Mouse (Mus musculus) layer of hippocampus, adult 9-11 months (tissue): Measurements from ENCODE around the gene Notch2.
"Not testable (repeated sequence)": the region's sequence is repeated elsewhere in the genome, so short reads cannot be mapped to it uniquely, and the experiment has no call there.

Source experiments
- DNase-seq: peaks from one replicate; pipeline ENCODE4 v3.0.0; 2022

The Notch2 gene

GRCm38 (mm10) chr3:98032191-98032590 lies 18.9 kb downstream of the Notch2 start:
- no peak for DNase-seq

DNA sequence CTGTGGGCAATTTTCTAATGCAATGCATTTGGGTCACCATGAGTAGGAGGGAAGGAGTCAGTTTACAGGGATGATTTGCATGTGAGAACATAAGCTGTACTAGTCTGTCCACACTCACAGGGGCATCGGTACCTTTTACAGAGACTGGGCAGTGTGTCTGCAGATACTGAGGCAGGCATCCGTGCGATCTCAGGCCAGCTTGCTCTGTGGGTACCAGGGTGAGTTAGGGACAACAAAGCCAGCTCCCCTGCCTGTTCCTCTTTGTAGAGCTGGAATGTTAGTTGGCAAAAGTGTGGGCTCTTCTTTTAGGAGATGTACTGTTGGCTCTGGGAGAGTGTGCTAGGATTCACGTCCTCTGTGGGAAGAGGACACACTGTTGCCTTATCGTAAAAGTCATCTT lies 19.6 kb downstream of the Notch2 start:
- DNase-seq, result no peak

DNA sequence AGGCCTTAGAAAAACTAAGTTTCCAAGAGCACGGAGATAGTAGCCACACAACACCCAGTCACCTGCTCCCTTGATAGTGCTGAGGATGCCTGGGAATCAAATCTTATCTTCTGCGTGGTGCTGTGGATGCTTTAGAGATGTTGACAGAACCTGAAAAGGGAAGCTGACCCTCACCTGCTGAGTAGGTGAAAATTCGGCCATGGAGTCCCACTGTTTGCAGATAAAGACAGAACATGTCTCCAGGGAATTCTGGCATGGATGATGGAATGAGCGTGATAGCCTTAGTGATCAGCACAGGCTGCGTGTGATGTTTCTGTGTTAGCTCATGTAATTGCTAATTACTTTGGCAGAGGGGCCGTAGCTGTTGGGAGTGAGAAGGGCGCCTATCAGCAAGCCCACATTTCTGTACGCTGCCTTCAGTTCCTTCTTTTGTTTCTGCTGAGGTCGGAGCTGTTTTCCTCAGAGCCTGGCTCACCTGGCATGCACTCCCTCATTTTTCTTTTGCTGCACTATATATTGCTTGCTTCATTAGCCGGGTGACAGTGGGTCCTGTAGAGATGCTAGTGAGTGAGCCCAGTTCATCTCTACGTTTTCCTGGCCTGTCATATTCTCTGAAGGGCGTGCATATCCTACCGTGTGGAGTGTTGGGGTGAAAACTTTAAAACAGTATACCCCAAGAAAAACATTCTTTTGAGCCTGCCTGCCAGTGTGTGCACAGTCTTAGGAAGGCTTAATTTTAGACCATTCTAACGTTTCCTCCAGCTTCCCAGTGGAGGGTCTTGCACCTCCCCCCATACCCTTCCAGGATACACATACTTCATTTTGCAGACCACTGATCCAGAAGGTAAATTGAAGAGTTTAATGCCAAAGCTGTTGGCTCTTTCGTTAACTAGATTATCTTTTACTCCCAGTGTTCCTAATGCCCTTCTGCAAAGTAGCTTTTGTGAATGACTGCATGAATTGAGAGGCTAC lies 21.6 kb downstream of the Notch2 start:
- no peak for DNase-seq

DNA sequence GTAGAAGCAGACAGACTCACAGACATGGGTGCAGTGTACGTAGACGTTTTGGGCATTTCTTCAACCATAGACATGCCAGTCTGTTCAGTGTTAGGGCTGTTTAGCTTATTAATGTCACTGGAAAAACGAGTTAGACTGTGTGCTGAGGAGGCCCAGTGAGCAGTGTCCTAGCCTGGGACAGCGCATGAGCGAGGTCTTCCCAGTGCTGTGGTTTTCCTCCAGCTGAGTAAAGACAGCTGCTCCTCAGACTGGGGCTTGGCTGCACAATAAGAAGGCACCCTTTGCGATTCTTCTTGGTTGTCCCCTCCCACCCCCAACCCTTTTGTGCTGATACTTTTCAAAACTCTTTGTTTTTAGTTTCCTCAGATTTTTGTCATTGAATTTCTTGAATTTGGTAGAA lies 22.8 kb downstream of the Notch2 start:
- no peak for DNase-seq

- DNase-seq, result no peak
These were observed 23.8 kb downstream of the Notch2 start for GRCm38 (mm10) chr3:98037151-98037550.

GRCm38 (mm10) chr3:98038658-98039057 lies 25.3 kb downstream of the Notch2 start:
- no peak for DNase-seq

DNA sequence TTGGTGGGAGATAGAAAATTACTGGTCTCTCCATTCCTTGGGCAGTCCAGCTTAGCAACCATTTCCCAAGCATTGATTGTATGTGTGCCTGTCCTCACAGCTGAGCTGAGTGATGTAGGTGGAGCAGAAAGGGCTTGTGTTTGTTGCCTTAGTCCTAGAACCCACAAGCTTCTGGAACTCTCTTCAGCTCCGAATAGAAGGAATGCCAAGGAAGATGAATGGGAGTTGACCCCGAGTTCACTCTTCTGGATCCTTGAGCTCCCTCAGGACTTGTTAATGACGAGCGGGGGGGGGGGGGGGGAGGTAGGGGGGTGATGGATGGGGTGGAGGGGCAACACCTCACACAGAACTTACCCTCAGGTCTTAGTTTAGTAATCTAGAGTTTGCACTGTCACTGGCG lies 25.9 kb downstream of the Notch2 start:
- DNase-seq, result no peak

- DNase-seq, result no peak
These were observed 26.5 kb downstream of the Notch2 start for GRCm38 (mm10) chr3:98039666-98040456.

DNA sequence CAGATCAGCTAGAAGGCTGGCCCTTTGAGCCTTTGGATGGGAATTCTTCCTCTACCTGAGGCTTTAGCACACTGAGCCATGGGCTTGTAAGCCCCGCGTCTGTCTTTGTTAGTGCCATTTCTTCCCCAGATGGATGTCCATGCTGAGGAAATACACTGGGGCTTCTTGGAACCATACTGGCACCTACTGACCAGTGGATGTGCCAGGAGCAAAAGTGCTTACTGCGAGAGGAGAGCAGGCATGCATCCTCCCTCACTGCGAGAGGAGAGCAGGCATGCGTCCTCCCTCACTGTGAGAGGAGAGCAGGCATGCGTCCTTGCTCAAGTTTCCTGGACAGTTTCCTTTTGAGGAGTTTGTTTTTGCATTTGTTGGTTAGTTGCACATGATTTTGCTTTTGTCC lies 27.5 kb downstream of the Notch2 start:
- no peak for DNase-seq

DNA sequence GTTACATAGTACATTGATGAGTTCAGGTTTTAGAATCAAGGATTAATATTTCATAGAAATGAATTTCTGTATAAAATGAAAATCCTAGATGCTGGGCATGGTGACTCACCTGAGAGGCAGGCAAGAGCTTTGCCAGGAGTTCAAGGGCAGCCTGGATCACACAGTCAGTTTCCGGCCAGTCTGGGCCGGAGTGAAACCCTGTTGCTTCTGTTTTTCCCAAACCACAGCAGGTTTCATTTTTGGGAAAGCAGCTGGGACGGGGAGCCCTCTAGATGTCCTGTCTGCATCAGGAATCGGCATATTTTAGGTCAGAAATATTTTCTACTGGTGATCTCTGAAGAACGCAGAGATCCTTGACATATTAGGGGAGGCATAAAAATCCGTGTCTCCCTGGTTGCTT lies 29.0 kb downstream of the Notch2 start:
- DNase-seq, result no peak

- peak; percentile 66 for DNase-seq
These were observed 29.7 kb downstream of the Notch2 start for GRCm38 (mm10) chr3:98042955-98043456.

DNA sequence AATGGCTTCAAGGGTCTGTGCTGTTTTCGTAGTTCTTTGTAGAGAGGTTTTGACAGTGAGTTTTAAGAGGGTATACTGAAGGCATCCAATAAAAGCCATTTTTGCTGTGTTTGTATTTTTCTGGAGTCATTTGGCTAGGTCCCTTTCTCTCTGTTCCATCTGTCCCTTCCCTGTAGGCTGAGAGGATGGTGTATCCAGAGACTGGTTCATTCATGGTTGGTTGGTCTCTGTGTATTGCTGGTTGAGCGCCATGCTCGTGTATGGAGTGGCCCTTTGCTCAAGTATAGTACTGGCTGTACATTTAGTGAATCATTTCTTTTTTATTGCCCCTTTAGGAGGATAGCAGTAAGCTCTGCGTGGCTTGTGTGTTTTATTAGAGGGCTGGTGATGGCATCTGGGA lies 30.3 kb downstream of the Notch2 start:
- no peak for DNase-seq

DNA sequence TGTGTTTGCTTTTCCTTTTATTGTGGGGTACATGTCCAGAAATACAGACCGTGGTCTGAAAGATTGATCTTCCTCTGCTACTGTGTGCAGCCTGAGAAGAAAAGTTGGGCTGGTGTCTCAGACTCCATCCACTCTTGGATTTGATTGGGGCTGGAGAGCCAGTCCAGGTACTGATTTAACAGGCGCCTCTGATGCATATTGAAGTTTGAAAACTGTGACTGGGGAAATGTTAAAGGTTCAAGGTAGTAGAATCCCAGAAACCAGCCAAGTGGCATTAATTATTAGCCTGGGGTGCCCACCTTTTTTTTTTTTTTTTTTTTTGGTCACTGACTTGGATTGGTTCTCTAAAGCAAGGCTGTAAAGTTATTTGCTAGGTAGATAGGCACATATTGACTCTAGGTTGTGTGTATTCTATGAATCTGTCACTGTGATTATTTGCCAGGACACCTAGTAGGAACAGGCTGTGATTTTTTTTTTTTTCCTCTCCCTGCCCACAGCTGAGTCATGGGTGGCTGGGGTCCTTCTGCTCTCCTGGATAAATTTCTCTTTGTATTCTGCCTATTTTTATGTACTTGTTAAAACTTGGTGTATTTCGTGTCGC lies 31.5 kb downstream of the Notch2 start:
- DNase-seq, result no peak

DNA sequence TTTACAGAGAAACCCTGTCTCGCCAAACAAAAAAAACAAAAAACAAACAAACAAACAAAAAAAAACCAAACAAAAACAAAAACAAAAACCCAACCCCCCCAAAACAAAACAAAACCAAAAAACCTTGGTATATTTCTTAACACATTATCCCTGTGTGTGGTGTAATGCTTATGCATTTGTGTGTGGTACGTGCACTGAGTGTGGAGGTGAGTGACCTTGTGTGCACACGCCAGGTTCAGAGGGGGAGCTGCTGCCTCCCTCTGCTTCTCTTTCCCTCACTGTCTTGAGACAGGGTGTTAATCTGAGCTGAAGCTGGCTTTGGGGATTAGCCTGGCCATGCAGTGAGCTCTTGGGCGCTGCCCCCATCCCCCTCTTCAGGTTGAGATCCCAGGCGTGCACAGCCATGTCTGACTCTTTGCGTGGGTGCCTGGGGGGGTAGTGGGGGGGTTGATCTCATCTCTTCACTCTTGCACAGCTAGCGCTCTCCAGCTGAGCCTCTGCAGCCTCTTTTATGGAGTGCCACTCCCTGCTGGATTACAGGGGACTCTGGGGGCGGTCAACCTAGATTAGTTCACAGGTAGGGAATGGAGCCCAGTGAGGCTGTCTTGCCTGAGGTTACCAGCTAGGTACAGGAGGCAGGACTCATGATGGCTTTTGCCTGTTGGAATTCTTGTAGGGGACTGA lies 32.3 kb downstream of the Notch2 start:
- DNase-seq, result no peak

GRCm38 (mm10) chr3:98046305-98046704 lies 33.0 kb downstream of the Notch2 start:
- DNase-seq, result peak; percentile 69

DNA sequence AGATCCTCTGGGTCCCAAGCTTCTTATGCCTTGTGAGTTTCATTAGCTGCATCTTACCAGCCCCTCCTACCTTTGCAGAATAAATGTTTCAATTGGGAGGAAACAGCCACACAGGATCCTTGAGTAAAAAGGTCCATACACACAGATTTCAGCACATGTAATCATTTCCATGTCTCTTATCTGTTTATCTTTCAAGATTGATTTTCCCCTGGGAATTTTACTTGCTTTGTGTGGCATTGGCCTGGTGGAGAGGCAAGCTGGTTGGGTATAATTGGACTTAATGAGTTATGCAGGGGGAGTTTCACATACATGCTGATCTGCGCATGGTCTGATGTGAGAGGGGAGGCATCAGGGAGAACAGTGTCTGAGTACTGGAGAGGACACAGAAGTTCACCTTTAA lies 36.3 kb downstream of the Notch2 start:
- DNase-seq, result no peak

- DNase-seq, result not testable (repeated sequence)
These were observed 36.8 kb downstream of the Notch2 start for GRCm38 (mm10) chr3:98050086-98050485.

DNA sequence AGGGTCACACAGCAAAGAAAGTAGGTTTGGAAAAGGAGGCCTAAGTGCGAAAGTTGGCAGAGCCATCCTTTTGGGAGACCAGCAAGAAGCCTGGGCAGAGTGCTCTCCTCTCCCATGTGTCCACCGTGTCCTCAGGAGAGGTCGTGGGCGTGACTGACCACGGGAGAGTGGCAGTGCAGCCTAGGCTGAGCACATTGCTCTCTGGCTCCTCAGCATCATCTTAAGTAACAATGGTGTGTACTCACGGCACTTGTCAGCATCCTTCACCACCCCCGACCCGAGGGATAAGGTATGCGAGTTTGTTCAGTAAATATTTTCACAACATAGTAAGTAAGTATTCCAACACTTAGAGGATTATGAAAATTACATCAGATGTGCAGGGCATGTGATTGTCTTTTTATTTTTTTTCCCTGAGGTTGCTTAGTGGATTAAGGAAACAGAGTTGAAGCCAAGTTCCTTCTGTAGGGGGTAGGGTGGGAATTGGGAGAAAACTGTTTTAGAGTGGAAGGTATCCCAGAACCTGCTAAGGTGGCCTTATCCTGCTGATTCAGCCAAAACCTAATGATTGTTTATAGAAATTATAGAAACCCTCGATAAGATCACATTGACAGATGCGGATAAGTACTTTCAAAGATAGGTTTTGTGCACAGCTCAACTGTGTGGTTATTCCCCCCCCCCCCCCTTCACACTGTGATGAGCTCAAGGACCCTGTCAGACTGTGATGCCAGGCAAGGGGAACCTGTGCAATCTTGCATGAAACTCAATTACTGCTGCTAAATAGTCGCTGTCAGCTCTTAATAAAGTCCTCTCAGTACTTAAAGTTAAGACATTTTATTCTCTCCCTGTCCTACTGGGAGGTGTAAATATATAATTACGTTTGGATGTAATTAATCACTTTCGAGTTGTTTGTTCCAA lies 37.4 kb downstream of the Notch2 start:
- no peak for DNase-seq

DNA sequence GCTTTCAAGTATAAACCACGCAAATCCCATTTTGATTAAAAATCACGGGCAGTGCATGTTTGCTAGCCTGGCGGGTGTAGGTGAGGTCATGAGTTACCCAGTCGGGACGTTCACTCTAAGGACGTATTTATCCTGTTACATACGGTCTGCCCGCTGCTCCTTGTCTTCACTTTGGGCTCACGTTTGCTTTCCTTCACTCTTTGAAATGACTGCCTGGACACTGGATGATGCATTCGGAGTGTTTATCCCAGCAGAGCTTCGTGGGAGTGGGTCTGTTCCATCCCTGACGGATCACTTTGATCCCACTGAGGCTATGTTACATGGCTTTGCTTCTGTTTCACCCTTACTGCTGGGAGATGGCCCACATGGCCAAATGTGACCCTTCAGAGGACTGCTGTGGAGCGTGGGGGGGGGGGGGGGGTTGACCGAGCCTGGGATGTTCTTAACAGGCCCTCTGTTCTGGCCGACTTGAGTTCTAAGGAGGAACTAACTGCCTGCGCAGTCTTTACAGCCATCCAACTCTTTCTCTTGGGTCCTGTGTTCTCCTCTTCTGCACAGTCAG lies 38.2 kb downstream of the Notch2 start:
- no peak for DNase-seq

GRCm38 (mm10) chr3:98052507-98053430 lies 39.4 kb downstream of the Notch2 start:
- DNase-seq, result no peak
